12 mouse cellular contexts compared by ENCODE assay signal in genomic region chr11:88297526-88297925, GRCm38 (mm10). TPM values are rescaled to one million over a fixed set of nuclear protein-coding genes. Genes with fewer than 3 reads are reported as not detected.
A peak's percentile ranks its signal among the peaks of the same experiment; 100 is the strongest.
DNase-seq lines count a peak whose midpoint lies in the region; ATAC-seq and TF ChIP-seq lines count a peak whose summit lies in the region.
"Had no signal": no experiment of that assay in that cellular context is flagged by ENCODE, and none has a peak within 500 bp of the region (broad histone marks: within the 10 kb centered on the region; RNA-seq: fewer than 3 reads in every experiment).

No protein-coding gene starts in this region.

- H3K4me1 ChIP-seq in lung, embryonic 14.5 days (ENCODE audit: insufficient read depth), result no peaks in the 10 kb centered on the region
- no peaks in the 10 kb centered on the region; the same call in 1 of the 2 replicates for H3K4me1 ChIP-seq in intestine, embryonic 16.5 days (ENCODE audit: control insufficient read depth, insufficient read depth, low read length)
- no peaks in the 10 kb centered on the region for H3K4me1 ChIP-seq in midbrain, postnatal 0 days (ENCODE audit: insufficient read depth, low read length)

- peak; percentile 54 for TF ChIP-seq CTCF in lung, embryonic 14.5 days (IDR thresholded peaks at IDR 0.05; ENCODE audit: low read depth)
- peak; percentile 56 for TF ChIP-seq CTCF in midbrain, postnatal 0 days (IDR thresholded peaks at IDR 0.05)

- no peak overlapping the region for H3K4me2 ChIP-seq in lung, embryonic 14.5 days
- no peak overlapping the region for H3K4me2 ChIP-seq in intestine, embryonic 16.5 days (ENCODE audit: low read depth, low read length)
- H3K4me2 ChIP-seq in midbrain, postnatal 0 days (ENCODE audit: low read depth, low read length, poor library complexity, severe bottlenecking), result no peak overlapping the region

- H3K9ac ChIP-seq in lung, embryonic 14.5 days, result no peak overlapping the region
- H3K9ac ChIP-seq in intestine, embryonic 16.5 days (ENCODE audit: low read depth, low read length), result no peak overlapping the region
- no peak overlapping the region for H3K9ac ChIP-seq in midbrain, postnatal 0 days (replicated peaks; ENCODE audit: low read length, poor library complexity, severe bottlenecking)

- DNase-seq in lung, embryonic 14.5 days, result peak; percentile 70
- DNase-seq in lung, postnatal 10 days, result no peak
- peak; percentile 60 for DNase-seq in adipocyte (ENCODE audit: low spot score)
- DNase-seq in midbrain, postnatal 0 days (ENCODE audit: low spot score), result peak; percentile 59
- DNase-seq in ovary, postnatal 14 days (ENCODE audit: low spot score), result no peak
- DNase-seq in urinary bladder, postnatal 36 days (ENCODE audit: low spot score in 2 of 2), result no peak
- no peak for DNase-seq in ovary, postnatal 36 days (ENCODE audit: low spot score)
- DNase-seq: adrenal gland, adult 2 months; heart, postnatal 4 days; lung, postnatal 14 days had no signal

- no peaks in the 10 kb centered on the region for H3K36me3 ChIP-seq in lung, embryonic 14.5 days (ENCODE audit: insufficient read depth)
- H3K36me3 ChIP-seq in intestine, embryonic 16.5 days (ENCODE audit: control insufficient read depth, insufficient read depth, low read length), result no peaks in the 10 kb centered on the region
- no peaks in the 10 kb centered on the region for H3K36me3 ChIP-seq in midbrain, postnatal 0 days (ENCODE audit: insufficient read depth, low read length)

- H3K4me3 ChIP-seq in lung, embryonic 14.5 days (ENCODE audit: low read depth, low read length), result no peak overlapping the region
- no peak overlapping the region for H3K4me3 ChIP-seq in intestine, embryonic 16.5 days (ENCODE audit: low read length)
- no peak overlapping the region for H3K4me3 ChIP-seq in midbrain, postnatal 0 days (ENCODE audit: low read depth, low read length)
- H3K4me3 ChIP-seq: erythroblast, embryonic 14.5 days had no signal

- H3K9me3 ChIP-seq in lung, embryonic 14.5 days (ENCODE audit: low read depth, low read length), result no peaks in the 10 kb centered on the region
- no peaks in the 10 kb centered on the region for H3K9me3 ChIP-seq in intestine, embryonic 16.5 days (ENCODE audit: control insufficient read depth, low read length)
- no peaks in the 10 kb centered on the region for H3K9me3 ChIP-seq in midbrain, postnatal 0 days (ENCODE audit: low read length)

- H3K27ac ChIP-seq in lung, embryonic 14.5 days (ENCODE audit: low read depth), result no peak overlapping the region
- H3K27ac ChIP-seq in intestine, embryonic 16.5 days (ENCODE audit: low read length), result no peak overlapping the region
- H3K27ac ChIP-seq in midbrain, postnatal 0 days (ENCODE audit: low read depth, low read length), result no peak overlapping the region

- peak; percentile 40; the same call in 1 of the 2 replicates for ATAC-seq in lung, embryonic 14.5 days (ENCODE audit: insufficient read depth)
- peak; percentile 79 for ATAC-seq in intestine, embryonic 16.5 days
- no peak for ATAC-seq in midbrain, postnatal 0 days (ENCODE audit: low FRiP score)

- 59% methylated on average over 4 of the region's 4 CpGs for WGBS in lung, embryonic 14.5 days
- 33% methylated on average over 4 of the region's 4 CpGs for WGBS in intestine, embryonic 16.5 days
- 51% methylated on average over 4 of the region's 4 CpGs for WGBS in midbrain, postnatal 0 days

- peaks cover 19% of the 10 kb centered on the region; the same call in 1 of the 2 replicates for H3K27me3 ChIP-seq in lung, embryonic 14.5 days (ENCODE audit: insufficient read depth, low read length)
- H3K27me3 ChIP-seq in intestine, embryonic 16.5 days (replicated peaks; ENCODE audit: control insufficient read depth, insufficient read depth, low read length), result no peaks in the 10 kb centered on the region
- H3K27me3 ChIP-seq in midbrain, postnatal 0 days (ENCODE audit: insufficient read depth, low read length), result no peaks in the 10 kb centered on the region

RNA-seq across cellular contexts. Expression of gene Ccdc182, which starts 3.7 kb away (rescaled TPM):
- not detected in 2 replicates for polyA plus RNA-seq in lung, embryonic 14.5 days (2014; fragmentation: Nextera tagmentation; extraction: Ambion mirVana)
- not detected in 2 replicates for polyA plus RNA-seq in intestine, embryonic 16.5 days (2015; fragmentation: Nextera tagmentation; extraction: Ambion mirVana)
- total RNA-seq in midbrain, postnatal 0 days (2014; rRNA removed), result not detected in 2 replicates
- polyA plus RNA-seq in midbrain, postnatal 0 days (2015; fragmentation: Nextera tagmentation; extraction: Ambion mirVana), result 0.12 TPM in 1 of 2 replicates, not detected in the other
- total RNA-seq: adrenal gland, adult 2 months; heart, postnatal 4 days had no signal
- polyA plus RNA-seq: adrenal gland, adult 2 months; erythroblast, embryonic 14.5 days had no signal

Comparison
In these comparisons a context has a peak if more than half of its experiments do, and no peak if none do; other contexts are left out.
1. DNase-seq: peak in lung, embryonic 14.5 days (single experiment), adipocyte (single experiment) and midbrain, postnatal 0 days (single experiment); none in lung, postnatal 10 days (single experiment), ovary, postnatal 14 days (single experiment), urinary bladder, postnatal 36 days (0 of 2) and ovary, postnatal 36 days (single experiment).